Mouse (Mus musculus) ZHBTc4 (cell line): ENCODE results near the gene 1500015O10Rik.

Experiments used
- DNase-seq: peaks from one replicate; pipeline ENCODE4 v3.0.0-alpha.2; 2011; ENCODE audit warnings: low read depth, low spot score

The 1500015O10Rik gene

GRCm38 (mm10) chr1:43730491-43730924 lies at the start of gene 1500015O10Rik:
Gene 1500015O10Rik, plus strand, starts transcription at chr1:43730602.
- peak; percentile 52 for DNase-seq

DNA sequence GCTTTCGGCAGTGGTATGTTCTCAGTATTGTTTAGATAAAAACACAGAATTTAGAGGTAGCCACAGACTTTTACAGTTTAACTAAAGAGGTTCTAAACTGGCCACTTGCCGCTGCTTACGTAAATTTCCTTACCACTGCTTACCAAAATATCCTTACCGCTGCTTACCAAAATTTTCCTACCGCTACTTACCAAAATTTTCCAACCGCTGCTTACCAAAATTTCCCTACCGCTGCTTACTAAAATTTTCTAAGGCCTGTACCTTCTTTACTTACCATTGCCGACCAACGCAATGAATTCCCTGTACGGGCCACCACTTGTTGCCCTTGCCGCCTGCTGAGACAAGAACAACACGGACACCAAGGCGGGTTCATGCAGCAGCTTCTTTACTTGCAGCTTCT lies 40.4 kb upstream of the 1500015O10Rik start:
- DNase-seq, result no peak

GRCm38 (mm10) chr1:43690507-43690906 lies 39.9 kb upstream of the 1500015O10Rik start:
- no peak for DNase-seq

- DNase-seq, result no peak
Measured at GRCm38 (mm10) chr1:43694076-43694475, 36.3 kb upstream of the 1500015O10Rik start.

DNA sequence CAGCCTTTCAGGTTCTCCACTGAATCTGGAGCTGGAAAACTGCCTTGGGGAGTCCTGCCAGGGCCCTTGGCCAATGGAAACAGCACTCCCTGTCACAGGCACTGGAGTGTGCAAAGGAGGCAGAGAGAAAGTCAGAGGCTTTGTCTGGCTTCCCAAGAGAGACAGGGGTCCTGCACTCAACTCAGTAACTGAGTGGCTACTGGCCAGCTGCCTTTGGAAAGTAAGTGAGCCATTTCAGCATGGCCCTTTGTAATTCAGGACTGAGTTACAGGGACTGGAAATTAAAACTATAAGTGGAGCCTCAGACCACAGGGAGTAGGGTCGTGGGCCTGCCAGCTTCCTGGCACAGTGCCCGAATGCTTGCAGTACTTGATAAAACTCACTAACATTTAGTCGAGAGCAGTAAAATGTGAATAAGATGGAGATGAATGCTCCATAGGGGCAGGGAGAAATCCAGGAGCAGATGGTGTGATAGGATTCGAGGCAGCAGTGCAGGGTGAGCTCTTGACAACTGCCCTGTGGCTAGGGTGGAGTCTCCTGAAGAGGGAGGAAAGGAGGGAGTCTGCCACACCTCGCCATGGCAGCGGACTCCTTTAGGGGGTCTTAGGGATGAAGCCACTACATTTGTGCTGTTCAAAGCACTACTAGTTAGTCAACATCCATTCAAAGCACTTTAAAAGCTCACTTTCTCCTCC lies 35.4 kb upstream of the 1500015O10Rik start:
- no peak for DNase-seq

DNA sequence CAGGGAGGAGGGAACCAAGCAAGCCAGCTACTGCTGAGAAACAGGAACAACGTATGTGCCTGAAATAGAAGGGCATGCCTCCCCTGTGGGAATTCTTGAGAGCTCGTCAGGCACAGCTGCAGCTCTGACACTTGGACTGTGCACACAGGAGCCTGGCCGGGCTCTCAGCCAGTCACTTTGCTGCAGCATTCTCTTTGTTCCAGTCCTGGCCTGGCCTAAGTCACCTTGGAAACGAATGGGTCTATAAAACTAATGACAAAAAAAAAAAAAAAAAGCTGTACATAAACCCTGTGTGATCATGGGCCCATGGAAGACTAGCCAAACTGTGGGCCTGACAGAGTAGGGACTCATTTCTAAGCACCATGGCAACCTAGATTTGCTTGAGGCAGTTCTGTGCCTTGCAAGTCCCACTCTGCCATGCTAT lies 31.8 kb upstream of the 1500015O10Rik start:
- peak; percentile 18 for DNase-seq

GRCm38 (mm10) chr1:43714841-43715240 lies 15.6 kb upstream of the 1500015O10Rik start:
- DNase-seq, result no peak

DNA sequence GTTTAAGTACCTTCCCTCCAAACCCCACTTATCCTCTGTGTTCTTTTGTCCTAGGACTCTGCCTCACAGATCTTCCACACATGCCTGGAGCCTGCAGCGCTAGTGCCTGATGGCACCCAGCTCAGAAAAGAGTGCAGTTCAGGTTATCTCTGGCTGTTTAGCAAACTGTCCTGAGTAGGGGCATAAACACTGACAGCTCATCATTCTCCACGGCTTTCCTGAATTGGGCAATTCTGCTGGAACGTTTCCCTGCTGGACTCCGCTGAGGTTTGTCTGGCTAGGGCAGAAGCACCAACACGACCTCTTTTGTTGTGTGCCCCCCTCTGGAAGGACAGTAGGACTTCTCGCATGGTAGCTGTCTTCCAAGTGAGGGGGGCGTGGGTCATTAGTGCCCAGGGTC lies 12.4 kb upstream of the 1500015O10Rik start:
- no peak for DNase-seq

DNA sequence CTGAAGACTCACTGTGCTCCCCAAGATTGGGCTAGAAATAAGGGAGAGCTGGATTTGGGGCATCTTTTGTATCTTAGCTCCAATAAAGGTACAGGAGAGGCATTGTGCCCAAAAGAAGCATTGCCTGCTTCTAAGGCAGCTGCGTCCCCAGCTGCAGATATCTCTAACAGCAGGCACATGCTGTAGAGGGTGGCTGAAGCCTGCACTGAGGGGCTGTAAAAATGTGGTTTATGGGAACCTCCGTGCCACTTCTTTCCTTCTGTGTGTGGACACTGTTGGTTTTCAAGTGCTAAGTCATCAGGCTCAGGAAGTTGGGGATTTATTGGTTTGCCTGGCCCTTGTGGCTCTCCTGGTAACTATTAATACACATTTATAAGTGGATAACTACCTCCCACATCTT lies 11.6 kb upstream of the 1500015O10Rik start:
- DNase-seq, result no peak

DNA sequence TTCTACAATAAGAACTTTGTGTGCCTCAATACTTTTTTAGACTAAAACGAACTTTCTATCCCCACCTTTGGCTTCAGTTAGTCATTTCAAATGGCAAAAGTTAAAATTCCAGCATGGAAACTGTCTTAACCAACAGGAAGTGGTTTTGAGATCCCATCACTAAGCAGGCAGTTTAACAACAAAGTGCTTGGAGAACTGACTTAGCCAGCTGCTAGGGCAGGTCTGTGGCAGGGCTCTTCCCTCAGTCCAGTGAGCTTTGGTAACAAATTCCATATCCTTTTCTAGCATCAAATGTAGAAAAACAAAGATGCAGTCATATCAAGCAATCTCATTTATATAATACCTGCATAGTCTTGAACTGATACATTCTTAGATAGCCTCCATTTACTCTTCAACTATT lies 7.9 kb upstream of the 1500015O10Rik start:
- DNase-seq, result no peak

GRCm38 (mm10) chr1:43732100-43732499 lies 1.7 kb downstream of the 1500015O10Rik start:
- DNase-seq, result peak; percentile 51

DNA sequence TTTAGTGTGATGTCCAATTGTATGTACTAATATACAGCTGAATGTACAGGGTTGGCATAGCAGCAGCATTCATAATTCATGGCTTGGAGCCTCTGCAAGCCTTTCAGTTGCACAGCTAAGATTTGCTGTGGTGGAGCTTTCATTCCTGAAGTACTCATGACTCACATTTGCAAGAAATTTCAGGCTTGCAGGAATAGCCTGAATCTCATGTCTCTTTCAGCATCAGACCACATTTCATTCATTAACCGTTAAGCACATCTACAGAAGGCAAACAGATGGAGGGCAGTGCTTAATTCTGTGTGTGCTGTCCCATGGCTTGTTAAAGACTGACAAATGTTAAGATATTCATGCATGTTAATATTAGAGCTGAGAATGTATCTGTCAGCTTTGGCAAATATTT lies 2.3 kb downstream of the 1500015O10Rik start:
- no peak for DNase-seq

GRCm38 (mm10) chr1:43737812-43738518 lies 7.6 kb downstream of the 1500015O10Rik start:
- peak; percentile 78 for DNase-seq

- DNase-seq, result no peak
Measured at GRCm38 (mm10) chr1:43738519-43738894, 8.1 kb downstream of the 1500015O10Rik start.

GRCm38 (mm10) chr1:43754448-43755312 lies 24.3 kb downstream of the 1500015O10Rik start:
- DNase-seq, result no peak

DNA sequence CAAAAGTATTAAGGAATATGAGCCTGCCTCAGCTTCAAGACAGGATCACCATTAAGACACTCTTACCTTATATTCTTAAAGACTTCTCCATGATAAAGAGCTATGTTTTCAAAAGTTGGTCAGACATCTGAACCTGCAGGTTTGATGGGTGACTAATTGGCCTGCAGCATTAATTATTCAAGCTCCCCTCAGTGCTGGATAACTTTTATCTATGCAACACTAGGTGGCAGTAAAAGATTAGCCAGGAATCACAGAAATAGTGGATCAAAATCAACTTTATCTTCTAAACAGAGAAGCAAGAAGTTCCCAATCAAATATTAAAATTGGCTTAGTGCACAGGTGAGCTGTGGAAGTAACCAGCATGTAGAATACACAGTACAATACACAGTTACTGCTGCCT lies 29.7 kb downstream of the 1500015O10Rik start:
- no peak for DNase-seq

GRCm38 (mm10) chr1:43764481-43764880 lies 34.1 kb downstream of the 1500015O10Rik start:
- DNase-seq, result no peak

- DNase-seq, result no peak
Measured at GRCm38 (mm10) chr1:43766328-43766727, 35.9 kb downstream of the 1500015O10Rik start.

DNA sequence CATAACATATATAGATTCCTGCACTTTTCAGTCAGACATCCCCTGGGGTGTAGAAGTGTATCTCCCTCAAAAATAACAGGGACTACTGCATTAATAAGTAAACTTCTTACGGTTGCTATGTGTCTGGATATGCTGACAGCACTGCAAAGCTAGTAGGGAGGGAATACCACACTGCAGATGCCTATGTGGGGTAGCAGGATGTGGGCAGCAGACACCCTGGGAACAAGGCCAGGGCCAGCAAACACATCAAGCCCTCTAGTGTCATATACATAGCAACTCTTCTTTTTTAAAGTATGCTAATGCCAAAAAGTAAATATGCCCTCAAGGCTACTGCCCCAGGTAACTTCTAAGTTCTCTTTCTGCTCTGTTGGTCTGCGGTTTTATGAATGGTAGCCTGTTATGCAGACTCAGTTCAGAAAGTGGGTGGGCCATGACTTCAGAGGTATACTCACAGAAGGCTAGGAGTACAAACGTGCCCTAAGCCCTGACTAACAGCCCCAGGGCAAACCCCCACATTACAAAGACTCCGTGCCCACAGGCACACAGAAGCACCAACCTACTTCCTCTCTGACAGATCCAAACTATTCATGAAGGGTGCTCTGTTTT lies 38.1 kb downstream of the 1500015O10Rik start:
- no peak for DNase-seq

DNA sequence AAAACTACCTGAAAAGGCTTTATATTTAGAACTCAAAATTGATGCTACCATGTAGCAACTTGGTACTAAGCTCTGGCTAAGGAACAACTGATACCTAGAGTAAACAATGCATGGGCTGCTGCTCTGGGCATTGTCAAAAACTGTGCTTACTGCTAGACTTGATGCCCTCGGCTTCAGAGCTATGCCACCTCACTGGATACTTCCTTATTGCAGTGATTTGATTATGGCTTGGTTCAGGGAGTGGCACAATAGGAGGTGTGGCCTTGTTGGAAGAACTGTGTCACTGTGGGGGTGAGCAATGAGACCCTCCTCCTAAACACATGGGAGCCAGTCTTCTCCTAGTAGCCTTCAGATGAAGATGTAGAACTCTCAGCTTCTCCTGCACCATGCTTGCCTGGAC lies 38.9 kb downstream of the 1500015O10Rik start:
- DNase-seq, result no peak

DNA sequence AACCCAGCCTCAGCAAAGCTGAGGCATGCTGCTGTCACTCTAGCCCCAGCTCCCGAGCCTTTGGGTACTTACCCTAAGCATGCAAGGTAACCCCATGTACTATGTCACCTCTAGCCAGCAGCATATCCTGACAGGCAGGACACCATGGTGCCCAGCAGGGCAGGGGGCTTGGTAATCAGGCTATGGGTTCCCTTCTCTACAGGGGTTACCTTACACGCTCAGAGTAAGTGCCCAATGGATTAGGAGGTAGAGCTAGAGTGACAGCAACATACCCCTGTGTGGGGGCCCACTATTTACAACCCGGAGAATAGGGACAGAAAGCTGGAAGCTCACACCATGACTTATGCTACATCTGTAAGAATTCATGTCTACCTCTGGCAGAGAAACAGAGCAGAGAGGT lies 39.6 kb downstream of the 1500015O10Rik start:
- DNase-seq, result no peak

- no peak for DNase-seq
Measured at GRCm38 (mm10) chr1:43772694-43773093, 42.3 kb downstream of the 1500015O10Rik start.
